Comparison of ENCODE assay signal across 16 mouse cellular contexts in genomic region chr2:179000448-179001081, GRCm38 (mm10).
"Had no signal": no experiment of that assay in that cellular context is flagged by ENCODE, and none has a peak within 500 bp of the region (broad histone marks: within the 10 kb centered on the region; RNA-seq: fewer than 3 reads in every experiment).

No protein-coding gene starts in this region.

- DNase-seq: kidney, adult 2 months; left cerebral cortex, postnatal 4 days; liver, postnatal 0 days; lung, embryonic 14.5 days; thymus, adult 2 months; thymus, postnatal 14 days; thymus, postnatal 4 days had no signal

- H3K9me3 ChIP-seq: limb, embryonic 12.5 days; limb, embryonic 15.5 days; midbrain, embryonic 13.5 days had no signal

- ATAC-seq: liver, postnatal 0 days; lung, postnatal 0 days; midbrain, embryonic 13.5 days; midbrain, embryonic 16.5 days had no signal

- H3K4me2 ChIP-seq: limb, embryonic 12.5 days; limb, embryonic 15.5 days; liver, embryonic 11.5 days; lung, embryonic 14.5 days; midbrain, embryonic 13.5 days had no signal

- H3K27me3 ChIP-seq: limb, embryonic 12.5 days; limb, embryonic 15.5 days; midbrain, embryonic 13.5 days had no signal

- H3K4me1 ChIP-seq: limb, embryonic 12.5 days; limb, embryonic 15.5 days; midbrain, embryonic 13.5 days had no signal

- H3K9ac ChIP-seq: limb, embryonic 12.5 days; limb, embryonic 15.5 days; liver, embryonic 14.5 days; liver, postnatal 0 days; lung, embryonic 14.5 days; midbrain, embryonic 13.5 days had no signal

- H3K27ac ChIP-seq: limb, embryonic 12.5 days; limb, embryonic 15.5 days; liver, embryonic 14.5 days; macrophage; midbrain, embryonic 13.5 days; stomach, postnatal 0 days had no signal

- H3K36me3 ChIP-seq: limb, embryonic 12.5 days; limb, embryonic 15.5 days; midbrain, embryonic 13.5 days had no signal

- H3K4me3 ChIP-seq: limb, embryonic 12.5 days; limb, embryonic 15.5 days; midbrain, embryonic 13.5 days had no signal
